Mouse (Mus musculus) embryonic facial prominence, embryonic 13.5 days (tissue): Measurements from ENCODE around the gene Mtif3. TPM values are rescaled to one million over a fixed set of nuclear protein-coding genes. Genes with fewer than 3 reads are reported as not detected.
"Not testable (repeated sequence)": the region's sequence is repeated elsewhere in the genome, so short reads cannot be mapped to it uniquely, and the experiment has no call there.

ENCODE experiments used
- ATAC-seq: fragments of 200-750 bp; cut with Nextera tagmentation; 2 replicates; pipeline ENCODE4 v1.8.0; 2017; ENCODE audit warnings: low read depth; ENCODE audit not compliant: insufficient number of reproducible peaks, insufficient read depth, low FRiP score, low TSS enrichment
- H3K27ac ChIP-seq: fragments of 300-500 bp; sonication (generic); 2 replicates; pipeline ENCODE4 v1.5.1; 2015; ENCODE audit warnings: moderate library complexity, mild to moderate bottlenecking, inconsistent platforms
- H3K27me3 ChIP-seq: fragments of 300-500 bp; sonication (generic); 2 replicates; pipeline ENCODE4 v1.6.1; 2015; ENCODE audit warnings: mild to moderate bottlenecking, inconsistent platforms
- H3K36me3 ChIP-seq: fragments of 300-500 bp; sonication (generic); 2 replicates; pipeline ENCODE4 v1.6.1; 2015; ENCODE audit warnings: mild to moderate bottlenecking, inconsistent platforms
- H3K4me1 ChIP-seq: fragments of 300-500 bp; sonication (generic); 2 replicates; pipeline ENCODE4 v1.6.1; 2015; ENCODE audit warnings: inconsistent platforms
- H3K4me2 ChIP-seq: fragments of 300-500 bp; sonication (generic); 2 replicates; pipeline ENCODE4 v1.6.1; 2015; ENCODE audit warnings: moderate library complexity, mild to moderate bottlenecking, inconsistent platforms
- H3K4me3 ChIP-seq: fragments of 300-500 bp; sonication (generic); 2 replicates; pipeline ENCODE4 v1.5.1; 2015; ENCODE audit warnings: mild to moderate bottlenecking, inconsistent platforms
- H3K9ac ChIP-seq: fragments of 300-500 bp; sonication (generic); 2 replicates; pipeline ENCODE4 v1.6.1; 2015; ENCODE audit warnings: mild to moderate bottlenecking, inconsistent platforms
- H3K9me3 ChIP-seq: fragments of 300-500 bp; sonication (generic); 2 replicates; pipeline ENCODE4 v1.6.1; 2016; ENCODE audit warnings: inconsistent platforms
- WGBS: fragments of 180-500 bp; shearing (Covaris S2); methylation state at CpG from one replicate; pipeline ENCODE4 v1.1.7; 2015; ENCODE audit warnings: mixed read lengths; 5-methylcytosine and 5-hydroxymethylcytosine counted together
- polyA plus RNA-seq: library from polyadenylated mRNA; unstranded; fragments of >200 nt; fragmentation: Nextera tagmentation; extraction: Ambion mirVana; gene quantifications from 2 replicates; pipeline ENCODE4 v1.2.1, GENCODE M21; 2015

Mtif3 gene
- polyA plus RNA-seq, 1 experiment from 2014 or later = 28.5 TPM

DNA sequence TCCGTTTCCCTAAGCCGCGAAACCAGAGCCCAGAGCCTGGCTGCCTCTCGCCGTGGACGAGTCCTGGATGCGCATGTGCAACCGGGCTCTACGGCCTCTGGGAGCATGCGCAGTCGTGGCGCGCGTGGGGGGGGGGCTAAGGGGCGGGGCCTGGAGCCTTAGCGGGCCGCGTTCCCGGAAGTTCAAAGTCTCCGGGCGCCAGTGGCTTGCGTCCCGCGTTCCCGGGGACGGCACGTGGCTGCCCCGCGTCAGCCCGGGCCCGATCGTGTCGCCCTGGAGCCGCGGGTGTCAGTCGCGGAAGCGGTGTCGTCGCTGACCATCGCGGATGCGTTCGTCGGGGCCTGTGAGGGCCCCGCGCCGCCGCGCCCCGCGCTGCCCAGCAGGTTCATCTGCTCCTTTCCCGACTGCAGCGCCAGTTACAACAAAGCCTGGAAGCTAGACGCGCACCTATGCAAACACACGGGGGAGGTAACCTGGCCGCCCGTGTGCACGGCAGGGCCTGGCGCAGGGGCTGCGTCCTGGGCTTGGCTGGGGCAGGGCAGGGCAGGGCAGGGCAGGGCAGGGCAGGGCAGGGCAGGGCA, 15.0 kb downstream of the Mtif3 start, which contains the start of gene Gtf3a:
Gene Gtf3a (plus strand): TSS at position 150 of the 581 bp plus-strand sequence.
- Histone ChIP-seq H3K9me3 (0 out of 2 replicates have a peak, but pooled peaks cover 5% of the 10 kb centered on the region), H3K27me3 (no peaks in the 10 kb centered on the region), H3K36me3 (peaks cover 32% of the 10 kb centered on the region), H3K9ac (peak within 1 kb of the TSS; percentile 91), H3K4me1 (peaks cover 13% of the 10 kb centered on the region), H3K4me3 (peak within 1 kb of the TSS; percentile 79), H3K4me2 (peak within 1 kb of the TSS; percentile 86), H3K27ac (peak within 1 kb of the TSS; percentile 78)
- WGBS = under 1% methylated on average over 60 of the region's 62 CpGs
- peak; percentile 83 for ATAC-seq

DNA sequence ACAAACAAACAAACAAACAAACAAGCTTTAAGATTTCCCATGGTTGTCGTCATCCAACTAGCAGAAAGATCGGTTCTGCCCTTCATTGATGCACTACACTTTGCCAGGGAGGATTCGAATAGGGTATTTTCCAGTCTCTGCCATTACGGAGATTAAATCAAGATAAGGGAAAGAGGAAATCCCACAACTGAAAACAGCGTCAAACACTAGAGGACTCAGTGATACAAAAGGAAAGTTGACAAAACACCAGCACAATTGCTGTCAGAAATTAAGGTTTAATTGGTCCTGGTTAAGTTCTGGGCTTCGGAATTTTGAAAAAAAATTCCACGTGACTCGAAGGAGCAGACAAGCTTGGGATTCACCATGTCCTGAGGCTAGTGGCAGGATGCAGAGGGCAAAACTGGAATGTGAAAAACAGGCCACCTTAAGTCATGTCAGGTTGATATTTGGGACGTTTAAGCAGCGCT, 15.5 kb downstream of the Mtif3 start:
- Histone ChIP-seq H3K9me3 (0 out of 2 replicates have a peak, but pooled peaks cover 5% of the 10 kb centered on the region), H3K4me3 (peak overlapping the region; percentile 79), H3K27ac (peak overlapping the region; percentile 78), H3K4me2 (peak overlapping the region; percentile 86), H3K27me3 (no peaks in the 10 kb centered on the region), H3K4me1 (peaks cover 13% of the 10 kb centered on the region), H3K9ac (peak overlapping the region; percentile 91), H3K36me3 (peaks cover 27% of the 10 kb centered on the region)
- 19% methylated on average over 10 of the region's 10 CpGs for WGBS
- ATAC-seq = no peak

DNA sequence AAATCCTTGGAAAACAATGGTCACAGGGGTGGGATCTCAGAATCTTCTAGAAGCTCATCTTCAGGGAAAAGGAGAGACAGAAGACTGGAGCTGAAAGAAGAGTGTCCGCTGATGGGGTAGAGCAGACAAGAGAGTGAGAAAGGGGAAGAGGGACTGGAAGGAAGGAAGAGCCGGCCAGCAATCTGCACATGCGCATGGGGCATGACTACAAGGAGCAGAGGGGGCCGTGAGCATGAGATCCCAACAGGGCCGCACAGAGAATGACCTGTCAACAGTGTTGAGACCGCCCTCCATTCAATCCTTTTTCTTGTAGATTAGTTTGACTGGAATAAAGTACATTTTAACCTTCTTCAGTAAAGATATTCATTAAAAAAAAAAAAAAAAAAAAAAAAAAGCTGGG, 16.1 kb downstream of the Mtif3 start:
- Histone ChIP-seq H3K4me2 (no peak overlapping the region), H3K27me3 (no peaks in the 10 kb centered on the region), H3K27ac (no peak overlapping the region), H3K9ac (no peak overlapping the region), H3K36me3 (peaks cover 21% of the 10 kb centered on the region), H3K4me3 (no peak overlapping the region), H3K4me1 (peaks cover 13% of the 10 kb centered on the region), H3K9me3 (0 out of 2 replicates have a peak, but pooled peaks cover 5% of the 10 kb centered on the region)
- ATAC-seq = no peak
- WGBS = 88% methylated on average over 6 of the region's 6 CpGs

DNA sequence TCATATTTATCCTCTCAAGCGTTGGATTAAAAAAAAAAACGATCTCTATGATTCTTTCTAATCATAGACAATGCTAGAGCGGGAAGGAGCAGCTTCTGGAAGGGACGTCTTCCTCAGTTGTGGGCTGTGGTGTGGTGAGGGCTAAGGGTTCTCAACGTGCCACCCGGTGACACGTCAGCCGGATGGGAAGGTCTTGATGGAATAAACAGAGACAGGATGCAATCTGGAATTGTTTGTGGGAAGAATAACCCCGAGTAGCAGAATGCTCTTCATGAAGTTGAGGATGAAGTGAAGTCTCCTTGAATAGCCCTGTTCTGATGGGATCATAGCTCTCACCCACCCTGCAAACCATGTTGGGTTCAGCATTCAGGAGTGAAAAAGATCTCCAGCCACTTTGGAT, 16.9 kb downstream of the Mtif3 start:
- peaks cover 13% of the 10 kb centered on the region for H3K4me1 ChIP-seq
- 89% methylated on average over 9 of the region's 9 CpGs for WGBS
- no peaks in the 10 kb centered on the region for H3K27me3 ChIP-seq
- no peak overlapping the region for H3K4me3 ChIP-seq
- no peak overlapping the region for H3K9ac ChIP-seq
- H3K36me3 ChIP-seq = peaks cover 13% of the 10 kb centered on the region
- ATAC-seq = no peak
- 0 out of 2 replicates have a peak, but pooled peaks cover 5% of the 10 kb centered on the region for H3K9me3 ChIP-seq
- no peak overlapping the region for H3K4me2 ChIP-seq
- no peak overlapping the region for H3K27ac ChIP-seq

DNA sequence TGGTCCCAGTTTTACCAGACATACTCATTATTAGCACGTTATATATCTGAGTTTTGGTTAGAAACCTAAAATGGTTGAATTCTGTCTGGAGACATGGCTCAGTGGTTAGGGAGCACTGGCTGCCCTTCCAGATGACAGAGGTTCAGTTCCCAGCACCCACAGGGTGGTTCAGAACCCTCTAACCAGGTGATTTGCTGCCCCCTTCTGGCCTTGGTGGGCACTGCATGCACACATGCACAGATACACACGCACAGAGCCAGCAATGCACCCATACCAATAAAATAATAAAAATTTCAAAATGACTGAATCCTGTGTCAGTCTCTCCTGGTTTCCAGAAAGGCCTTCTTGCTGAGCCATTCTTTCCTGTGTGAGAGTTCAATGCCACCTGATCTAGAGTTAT, 19.0 kb downstream of the Mtif3 start:
- WGBS = 95% methylated on average over 2 of the region's 2 CpGs
- peaks cover 6% of the 10 kb centered on the region for H3K4me1 ChIP-seq

DNA sequence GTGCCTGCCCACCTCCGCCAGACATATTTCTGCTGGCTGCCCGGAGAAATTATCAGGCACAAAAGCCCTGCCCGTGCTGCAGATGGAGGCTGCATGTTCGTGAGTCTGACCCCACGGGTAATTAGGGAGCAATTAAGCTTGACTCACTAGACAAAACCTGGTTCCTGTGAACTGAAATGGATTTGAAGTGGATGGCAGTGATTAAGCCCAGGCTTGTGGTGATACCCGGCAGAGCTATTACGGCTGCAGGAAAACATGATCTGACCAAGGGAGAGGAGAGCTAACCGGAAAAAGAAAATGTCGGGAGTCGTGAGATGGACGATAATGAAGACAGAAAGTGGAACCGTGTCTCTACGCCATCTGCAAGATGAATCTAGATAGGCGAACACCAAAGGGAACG, 20.6 kb downstream of the Mtif3 start:
- Histone ChIP-seq H3K27me3 (no peaks in the 10 kb centered on the region), H3K4me2 (no peak overlapping the region), H3K4me3 (no peak overlapping the region), H3K4me1 (no peaks in the 10 kb centered on the region), H3K9ac (no peak overlapping the region), H3K9me3 (peaks cover 8% of the 10 kb centered on the region; the same call in 1 of the 2 replicates), H3K36me3 (no peaks in the 10 kb centered on the region), H3K27ac (no peak overlapping the region)
- ATAC-seq = no peak
- WGBS = 41% methylated on average over 15 of the region's 15 CpGs

More for the DNA sequence above, 19.0 kb downstream of the Mtif3 start:
- H3K27me3 ChIP-seq = no peaks in the 10 kb centered on the region
- H3K4me2 ChIP-seq = no peak overlapping the region
- 0 out of 2 replicates have a peak, but pooled peaks cover 5% of the 10 kb centered on the region for H3K9me3 ChIP-seq
- no peak overlapping the region for H3K27ac ChIP-seq
- H3K4me3 ChIP-seq = no peak overlapping the region
- no peaks in the 10 kb centered on the region for H3K36me3 ChIP-seq
- ATAC-seq = no peak
- no peak overlapping the region for H3K9ac ChIP-seq

DNA sequence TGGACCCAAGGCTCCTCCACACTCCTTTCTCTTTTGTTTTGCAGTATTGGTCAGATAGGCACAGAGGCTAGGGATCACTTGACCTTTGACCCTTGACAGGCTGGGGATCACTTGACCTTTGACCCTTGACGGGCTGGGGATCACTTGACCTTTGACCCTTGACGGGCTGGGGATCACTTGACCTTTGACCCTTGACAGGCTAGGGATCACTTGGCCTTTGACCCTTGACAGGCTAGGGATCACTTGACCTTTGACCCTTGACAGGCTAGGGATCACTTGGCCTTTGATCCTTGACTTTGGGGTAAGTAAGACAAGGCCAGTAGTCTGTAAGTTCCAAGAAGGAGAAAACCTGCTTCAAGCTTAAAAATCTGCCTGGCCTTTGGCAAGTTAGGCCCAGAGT, 21.7 kb downstream of the Mtif3 start:
- not testable (repeated sequence) for H3K36me3 ChIP-seq, H3K4me1 ChIP-seq, H3K4me2 ChIP-seq, H3K4me3 ChIP-seq, H3K27me3 ChIP-seq, H3K27ac ChIP-seq, H3K9ac ChIP-seq, H3K9me3 ChIP-seq, ATAC-seq
- WGBS = 34% methylated on average over 2 of the region's 2 CpGs

DNA sequence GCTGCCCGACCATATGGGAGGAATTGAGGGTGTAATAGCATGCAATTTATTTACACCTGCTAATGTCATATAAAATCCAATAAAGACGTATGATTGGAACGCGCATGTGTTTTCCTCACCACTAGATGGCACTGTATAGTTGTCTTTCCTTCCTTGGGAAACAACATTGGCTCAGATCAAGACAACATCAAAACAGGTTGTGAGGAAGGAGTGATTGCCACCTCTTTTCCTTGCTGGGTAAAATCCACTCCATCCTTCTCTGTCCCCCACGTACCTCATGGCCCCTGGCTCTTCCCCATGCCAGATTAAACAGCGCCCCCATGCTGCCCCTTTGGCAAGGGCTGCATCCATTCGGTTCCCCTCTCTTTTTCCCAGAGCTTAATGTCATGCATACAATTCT, 23.4 kb downstream of the Mtif3 start:
- H3K9ac ChIP-seq = no peak overlapping the region
- WGBS = 20% methylated on average over 7 of the region's 7 CpGs
- ATAC-seq = no peak

DNA sequence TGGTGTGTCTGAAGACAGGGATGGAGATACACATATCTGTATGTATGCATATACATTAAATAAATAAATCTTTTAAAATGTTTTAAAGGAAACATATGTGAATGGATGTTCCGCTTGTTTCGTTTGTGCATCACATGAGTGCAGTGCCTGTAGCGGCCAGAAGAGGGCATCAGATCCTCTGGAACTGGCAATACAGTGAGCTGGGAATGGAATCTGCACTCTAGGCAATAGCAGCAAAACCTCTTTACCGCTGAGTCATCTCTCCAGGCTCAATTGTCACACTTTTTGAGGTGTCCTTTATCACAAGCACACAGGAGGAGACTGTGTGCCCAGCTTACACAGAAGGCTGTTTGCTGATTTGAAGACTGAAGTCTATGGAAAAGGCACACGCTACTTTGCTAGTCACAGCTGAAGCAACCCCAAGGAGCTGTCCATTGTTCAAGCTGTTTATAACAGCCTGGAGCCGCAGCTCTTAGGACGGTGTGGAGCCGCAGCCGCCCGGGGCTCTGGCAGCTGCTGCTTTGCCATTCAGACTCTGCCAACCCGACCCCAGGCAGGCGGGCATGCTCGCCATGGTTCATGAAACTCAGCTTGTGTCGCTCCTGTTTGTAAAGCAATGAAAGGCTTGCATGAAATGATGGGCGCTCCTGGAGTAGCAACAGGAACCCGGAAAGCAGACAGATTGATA, 24.3 kb downstream of the Mtif3 start:
- no peak overlapping the region for H3K4me2 ChIP-seq
- 81% methylated on average over 16 of the region's 16 CpGs for WGBS
- H3K36me3 ChIP-seq = no peaks in the 10 kb centered on the region
- H3K27me3 ChIP-seq = no peaks in the 10 kb centered on the region
- ATAC-seq = no peak
- H3K4me1 ChIP-seq = no peaks in the 10 kb centered on the region
- H3K4me3 ChIP-seq = no peak overlapping the region
- no peak overlapping the region for H3K9ac ChIP-seq
- no peak overlapping the region for H3K27ac ChIP-seq
- peaks cover 4% of the 10 kb centered on the region; the same call in 1 of the 2 replicates for H3K9me3 ChIP-seq

More for the DNA sequence above, 23.4 kb downstream of the Mtif3 start:
- Histone ChIP-seq H3K27me3 (no peaks in the 10 kb centered on the region), H3K36me3 (no peaks in the 10 kb centered on the region), H3K4me1 (no peaks in the 10 kb centered on the region), H3K4me2 (no peak overlapping the region), H3K9me3 (peaks cover 8% of the 10 kb centered on the region; the same call in 1 of the 2 replicates), H3K4me3 (no peak overlapping the region), H3K27ac (no peak overlapping the region)

DNA sequence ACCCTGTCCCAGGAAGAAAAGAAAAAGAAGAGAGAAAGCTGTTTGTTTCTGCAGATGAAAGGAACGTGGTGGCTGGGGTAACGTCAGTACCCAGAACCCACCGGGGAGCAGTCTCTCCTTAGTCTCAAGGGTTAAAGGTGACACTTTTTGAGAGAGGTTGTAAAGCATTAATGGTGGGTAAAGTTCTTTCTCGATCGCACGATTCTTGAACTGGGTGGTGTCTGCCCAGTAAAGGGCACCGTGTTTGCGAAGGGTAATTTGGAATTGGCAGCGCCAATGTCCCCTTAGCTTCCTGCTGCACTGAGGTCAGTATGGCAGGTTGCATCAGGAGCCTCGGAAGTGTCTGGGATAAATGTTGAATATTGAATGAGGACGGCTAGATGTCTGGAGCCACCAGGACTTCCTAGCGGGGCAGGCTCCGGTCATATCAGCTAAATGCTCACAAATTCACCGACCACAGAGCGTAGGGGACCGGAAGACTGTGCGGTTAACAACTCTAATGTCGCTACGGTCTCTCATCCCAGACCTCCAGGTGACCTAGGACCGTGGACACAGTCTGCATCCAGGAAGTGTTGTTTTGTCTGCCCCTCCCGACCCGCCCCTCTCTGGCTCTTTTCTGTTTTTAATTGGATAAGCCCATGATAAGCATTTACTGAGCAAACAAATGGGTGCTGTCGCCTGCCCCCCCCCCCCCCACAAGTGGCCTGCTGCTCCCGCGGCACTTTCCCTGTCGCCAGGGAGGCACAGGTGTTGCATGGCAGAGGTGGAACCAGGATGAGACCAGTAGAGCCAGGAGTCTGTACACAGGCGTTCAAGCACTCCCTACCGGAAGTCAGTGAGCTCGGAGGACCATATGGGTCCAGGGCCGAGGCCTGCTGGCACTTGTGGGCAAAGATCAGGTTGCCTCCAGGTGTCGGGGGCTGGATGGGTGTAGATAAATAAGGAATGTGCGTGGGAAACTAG, 25.8 kb downstream of the Mtif3 start:
- no peak overlapping the region for H3K4me2 ChIP-seq
- H3K9me3 ChIP-seq = peaks cover 4% of the 10 kb centered on the region; the same call in 1 of the 2 replicates
- H3K27me3 ChIP-seq = no peaks in the 10 kb centered on the region
- H3K27ac ChIP-seq = no peak overlapping the region
- H3K4me1 ChIP-seq = no peaks in the 10 kb centered on the region
- WGBS = 86% methylated on average over 32 of the region's 32 CpGs
- H3K9ac ChIP-seq = no peak overlapping the region
- ATAC-seq = no peak
- H3K4me3 ChIP-seq = no peak overlapping the region
- H3K36me3 ChIP-seq = no peaks in the 10 kb centered on the region

DNA sequence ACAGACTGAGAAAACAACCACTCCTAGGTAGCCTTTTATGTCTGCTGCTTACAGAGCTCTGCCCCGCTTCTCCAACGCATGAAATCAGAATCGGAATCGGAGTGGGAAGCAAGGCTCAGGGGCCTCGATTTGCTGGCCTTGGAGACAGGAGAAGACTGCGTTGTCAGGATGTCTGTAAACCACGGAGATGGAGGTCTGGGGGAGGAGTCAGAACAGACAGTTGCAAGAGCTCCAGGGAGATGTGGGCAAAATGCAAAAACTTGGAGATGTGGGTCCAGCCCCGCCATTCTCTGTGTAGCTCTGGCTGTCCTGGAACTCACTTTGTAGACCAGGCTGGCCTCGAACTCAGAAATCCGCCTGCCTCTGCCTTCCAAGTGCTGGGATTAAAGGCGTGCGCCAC, 30.1 kb downstream of the Mtif3 start:
- Histone ChIP-seq H3K4me1 (no peaks in the 10 kb centered on the region), H3K4me3 (no peak overlapping the region), H3K9me3 (no peaks in the 10 kb centered on the region), H3K36me3 (no peaks in the 10 kb centered on the region), H3K4me2 (no peak overlapping the region), H3K27me3 (no peaks in the 10 kb centered on the region), H3K9ac (no peak overlapping the region), H3K27ac (no peak overlapping the region)
- ATAC-seq = no peak
- 78% methylated on average over 12 of the region's 12 CpGs for WGBS
